Mouse (Mus musculus) left cerebral cortex, adult 2 months (tissue): ENCODE measurements at regions not wholly inside any gene's neighbourhood (a gene's known extent, or its start where the extent isn't known, plus 50 kb on each side); places are given as distances from the start of the nearest gene placed in this dataset.

ENCODE experiments used
- DNase-seq, 2 experiments: peaks; one replicate each; pipeline ENCODE4 v3.0.0; 2021 to 2022; ENCODE audit warnings: low spot score in 2 of 2, mixed read lengths in 1 of 2; ENCODE audit errors: extremely low spot score in 1 of 2
- H3K27ac ChIP-seq: fragments of 200-600 bp; 2 replicates; pipeline ENCODE4 v1.8.1; 2022
- H3K4me3 ChIP-seq: fragments of 200-600 bp; 2 replicates; pipeline ENCODE4 v1.8.1; 2022
- CTCF ChIP-seq: fragments of 200-600 bp; IDR thresholded peaks from 2 replicates; pipeline ENCODE4 v1.8.1; 2022; ENCODE audit warnings: antibody characterized with exemption, mild to moderate bottlenecking, moderate library complexity
- intact Hi-C: fragments of 180-260 bp; cut with DNase I; formaldehyde crosslinking; loops from one replicate; pipeline ENCODE4 v1.15.1; 2025

GRCm38 (mm10) chr2:45800131-45800530, 682.9 kb upstream of the Zeb2 start:
- DNase-seq = no peak
- Histone ChIP-seq H3K4me3 (no peak overlapping the region), H3K27ac (no peak overlapping the region)
- intact Hi-C loops = no loop called here
- no peak for TF ChIP-seq CTCF

- Histone ChIP-seq H3K27ac (no peak overlapping the region), H3K4me3 (no peak overlapping the region)
- intact Hi-C loops = no loop called here
- TF ChIP-seq CTCF = no peak
- DNase-seq = no peak
Measured at GRCm38 (mm10) chr2:45793561-45793960, 676.4 kb upstream of the Zeb2 start.

- no peak for TF ChIP-seq CTCF
- no peak for DNase-seq
- intact Hi-C loops = no loop called here
- Histone ChIP-seq H3K27ac (no peak overlapping the region), H3K4me3 (no peak overlapping the region)
Measured at GRCm38 (mm10) chr2:45789739-45790138, 672.5 kb upstream of the Zeb2 start.

DNA sequence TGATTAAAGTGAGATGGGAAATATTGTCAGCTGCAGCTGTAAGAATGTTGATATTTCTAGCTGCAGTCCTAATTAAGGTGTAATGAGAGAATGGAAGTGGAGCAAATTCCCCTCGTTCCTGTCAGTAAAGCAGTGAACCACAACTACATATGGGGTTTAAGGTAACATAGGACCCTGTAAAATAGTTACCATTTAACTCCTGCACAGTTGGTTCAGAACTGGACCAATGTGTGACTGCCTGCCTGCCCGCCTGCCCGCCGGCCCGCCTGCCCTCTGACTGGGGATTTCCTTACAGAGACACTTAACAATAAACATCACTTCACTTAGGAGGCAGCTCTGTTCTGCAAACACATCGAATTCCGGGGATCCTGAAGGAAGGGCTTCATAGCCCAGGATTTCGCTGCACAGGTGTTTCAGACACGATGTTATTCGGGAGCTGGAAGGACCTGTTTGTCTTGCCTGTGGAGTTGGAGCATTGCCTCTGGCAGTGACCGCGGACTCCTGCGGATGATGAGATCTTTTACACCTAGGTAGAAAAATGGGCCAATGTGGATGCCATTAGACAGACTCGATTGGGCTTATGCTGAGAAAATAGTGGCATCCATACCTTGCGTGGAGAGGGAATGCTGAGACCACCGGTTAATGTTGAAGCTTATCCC, 670.7 kb upstream of the Zeb2 start:
- Histone ChIP-seq H3K27ac (no peak overlapping the region), H3K4me3 (no peak overlapping the region)
- DNase-seq = no peak
- intact Hi-C loops = no loop called here
- TF ChIP-seq CTCF = no peak

- intact Hi-C loops = no loop called here
- no peak for TF ChIP-seq CTCF
- no peak for DNase-seq
- no peak overlapping the region for H3K4me3 ChIP-seq
- no peak overlapping the region for H3K27ac ChIP-seq
Measured at GRCm38 (mm10) chr2:45786787-45787186, 669.6 kb upstream of the Zeb2 start.

DNA sequence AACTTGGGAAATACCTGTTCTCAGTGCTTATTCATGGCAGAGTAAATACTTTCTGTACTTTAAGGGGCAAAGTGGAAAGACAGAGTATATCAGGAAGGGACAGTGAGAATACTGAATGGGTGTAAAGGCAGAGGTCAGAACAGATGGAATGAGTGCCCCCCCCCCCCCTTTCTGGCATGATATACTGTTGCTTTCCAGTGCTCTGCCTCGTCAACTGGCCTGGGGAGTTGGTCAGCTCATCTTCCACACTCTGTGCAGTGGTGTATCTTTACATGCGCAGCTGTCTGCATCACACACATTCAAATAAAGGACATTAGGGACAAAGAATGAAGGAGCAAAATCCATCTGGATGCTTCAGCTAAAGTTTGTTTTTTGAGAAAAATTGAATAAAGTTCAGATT, 668.5 kb upstream of the Zeb2 start:
- no peak for DNase-seq
- Histone ChIP-seq H3K4me3 (no peak overlapping the region), H3K27ac (no peak overlapping the region)
- no peak for TF ChIP-seq CTCF
- intact Hi-C loops = no loop called here

DNA sequence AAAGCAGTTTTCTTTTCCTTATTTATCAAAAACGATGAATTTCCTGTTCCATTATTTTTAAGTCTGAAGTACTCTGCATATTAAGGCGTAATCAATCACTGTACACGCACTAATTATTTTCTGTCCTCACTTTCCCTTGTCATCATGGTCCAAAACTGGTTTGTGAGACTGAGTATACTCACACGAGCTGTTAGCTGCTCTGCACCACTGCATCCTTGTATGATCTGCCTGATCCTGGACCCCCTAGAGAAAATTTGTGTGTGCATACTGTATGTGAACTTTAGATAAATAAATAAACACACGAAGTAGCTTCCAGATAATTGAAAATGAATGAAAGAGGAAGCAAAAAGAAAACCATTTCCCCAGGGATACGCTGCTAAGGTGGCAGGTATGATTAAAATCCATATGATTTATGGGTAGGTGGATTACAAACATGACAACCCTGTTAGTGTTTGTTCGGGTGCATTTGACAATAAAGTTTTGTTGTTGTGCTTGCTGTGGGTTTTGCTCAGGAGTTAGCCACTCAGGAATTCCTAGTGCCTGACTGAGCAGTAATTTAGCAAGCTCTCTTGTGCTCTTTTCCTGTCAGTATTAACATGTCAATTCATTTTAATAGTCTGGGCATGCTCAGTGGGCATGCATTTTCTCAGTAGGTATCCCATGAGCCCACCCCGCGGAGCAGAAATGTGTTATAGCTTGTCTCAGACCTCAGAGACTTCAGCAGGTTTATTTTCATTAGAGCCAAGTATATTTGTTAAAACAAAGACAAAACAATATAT, 666.6 kb upstream of the Zeb2 start:
- intact Hi-C loops = no loop called here
- H3K4me3 ChIP-seq = no peak overlapping the region
- no peak for TF ChIP-seq CTCF
- DNase-seq = no peak
- H3K27ac ChIP-seq = no peak overlapping the region

- intact Hi-C loops = no loop called here
- Histone ChIP-seq H3K4me3 (no peak overlapping the region), H3K27ac (no peak overlapping the region)
- TF ChIP-seq CTCF = no peak
- DNase-seq = no peak
Measured at GRCm38 (mm10) chr2:45777466-45777865, 660.3 kb upstream of the Zeb2 start.

DNA sequence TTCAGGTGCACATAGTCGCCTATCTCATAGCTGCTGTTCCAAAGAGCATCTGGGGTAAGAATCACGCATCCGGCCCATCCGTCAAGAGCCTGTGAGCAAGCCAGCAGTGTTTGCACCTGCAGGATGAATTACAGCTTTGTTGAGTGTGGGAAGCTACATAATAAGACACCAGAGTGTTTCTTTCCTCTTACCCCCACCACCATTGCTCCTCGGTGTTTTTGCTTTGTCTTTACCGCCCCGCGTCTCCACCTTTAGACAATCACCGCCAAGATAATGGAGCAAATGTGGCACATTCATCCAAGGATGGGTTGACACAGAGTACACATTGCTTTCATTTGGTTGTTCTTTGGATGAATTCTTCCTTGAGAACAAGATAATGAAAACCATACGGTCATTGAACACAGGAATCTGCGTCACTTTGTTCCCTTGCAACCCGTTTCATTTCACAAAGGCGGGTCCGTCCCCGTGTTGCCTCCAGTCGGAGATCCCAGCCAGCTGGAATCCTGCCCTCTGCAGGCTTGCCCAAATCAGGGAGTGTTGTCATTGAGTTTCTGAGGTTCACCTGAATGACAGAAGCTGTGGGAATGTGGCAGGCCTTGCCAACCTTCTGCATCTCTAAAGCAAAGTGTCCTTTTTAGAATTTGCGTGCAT, 659.4 kb upstream of the Zeb2 start:
- intact Hi-C loops = no loop called here
- no peak; the same call in 1 of the 2 replicates for TF ChIP-seq CTCF
- DNase-seq = no peak
- H3K4me3 ChIP-seq = no peak overlapping the region
- H3K27ac ChIP-seq = no peak overlapping the region

DNA sequence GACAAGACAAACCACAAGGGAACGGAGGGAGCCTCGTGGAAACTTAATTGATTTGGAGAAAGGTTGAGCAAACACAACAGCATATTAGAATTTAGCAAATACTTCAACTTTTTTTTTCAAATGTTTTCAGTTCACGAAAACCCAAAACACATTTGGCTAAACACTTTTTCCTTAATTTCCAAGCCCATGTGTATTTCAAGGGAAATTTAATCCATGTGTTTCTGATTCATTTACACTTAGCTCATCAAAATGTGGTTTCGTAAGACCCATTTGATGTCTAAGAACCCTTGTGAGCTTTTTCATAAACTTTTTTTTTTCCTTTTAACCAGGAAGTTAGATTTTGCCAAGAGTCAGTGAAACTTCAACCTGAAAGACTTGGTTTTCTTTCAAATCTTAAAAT, 658.5 kb upstream of the Zeb2 start:
- no peak overlapping the region for H3K27ac ChIP-seq
- TF ChIP-seq CTCF = no peak
- intact Hi-C loops = no loop called here
- no peak for DNase-seq
- H3K4me3 ChIP-seq = no peak overlapping the region

GRCm38 (mm10) chr2:45774416-45774815, 657.2 kb upstream of the Zeb2 start:
- Histone ChIP-seq H3K4me3 (no peak overlapping the region), H3K27ac (no peak overlapping the region)
- DNase-seq = no peak
- intact Hi-C loops = no loop called here
- no peak for TF ChIP-seq CTCF

DNA sequence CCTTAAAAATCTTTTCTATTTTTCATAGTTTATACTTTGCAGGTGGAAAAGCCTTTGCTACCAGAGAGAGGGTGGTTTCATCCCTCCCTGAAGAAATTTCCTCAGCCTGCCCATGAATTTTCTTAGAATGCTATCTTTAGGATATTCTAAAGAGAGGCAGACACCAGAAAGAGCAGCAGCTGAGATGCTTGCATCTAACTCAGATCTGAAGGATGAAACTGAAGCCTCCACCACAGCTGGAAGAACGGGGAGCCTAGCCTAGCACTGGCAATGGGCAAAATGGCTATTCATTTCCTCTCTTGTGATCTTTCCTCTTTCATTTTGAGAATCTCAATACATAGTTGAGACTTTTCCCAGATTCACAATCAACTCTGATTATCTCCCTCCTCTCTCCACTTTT, 640.0 kb upstream of the Zeb2 start:
- peak in 1 of 2 experiments; percentile 19 for DNase-seq
- intact Hi-C loops = loop anchor here (2.0 to 5.0 kb wide), 3 partner anchors 134 to 645 kb away; no protein-coding TSS in a partner anchor
- TF ChIP-seq CTCF = no peak
- H3K27ac ChIP-seq = peak overlapping the region; percentile 54
- no peak overlapping the region for H3K4me3 ChIP-seq
